Mouse (Mus musculus): ENCODE data around the gene Poc1a. TPM values are rescaled to one million over a fixed set of nuclear protein-coding genes. Genes with fewer than 3 reads are reported as not detected.

Gene Poc1a
- polyA plus RNA-seq, 1 experiment from 2014 or later: 13.4 TPM

DNA sequence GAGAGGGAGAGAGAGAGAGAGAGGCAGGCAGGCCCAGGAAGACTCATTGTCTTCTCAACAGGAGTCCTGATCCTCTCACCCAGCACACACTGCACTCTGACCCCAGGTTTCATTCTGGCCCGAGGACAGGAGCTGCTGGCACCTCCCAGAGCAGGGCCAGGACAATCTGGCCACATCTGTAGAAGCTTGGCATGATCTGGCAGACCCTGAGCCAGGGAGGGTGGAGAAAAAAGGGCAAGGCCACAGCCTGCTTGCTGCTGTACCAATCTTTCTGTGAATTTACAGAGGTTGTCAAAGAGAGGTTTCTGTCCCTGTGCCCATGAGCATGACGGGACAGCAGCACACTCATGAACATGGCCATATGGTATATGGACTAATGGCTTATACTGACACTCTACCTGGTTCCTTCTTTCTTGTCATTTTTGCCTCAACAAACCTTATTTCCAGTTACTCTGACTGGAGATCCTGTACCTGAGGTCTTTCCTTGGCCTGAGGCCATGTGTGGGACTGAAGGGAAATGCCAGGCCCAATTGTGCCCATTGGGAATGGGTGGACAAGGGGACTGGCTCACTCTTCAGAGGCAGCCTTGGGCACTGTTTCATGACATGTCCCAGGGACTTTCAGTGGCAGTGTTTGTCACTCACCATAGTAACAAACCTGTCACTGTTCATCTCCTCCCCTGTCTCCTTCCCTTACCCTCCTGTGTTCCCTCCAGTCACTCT lies 13.8 kb upstream of the Poc1a start:
- WGBS: 55% methylated on average over 2 of the region's 2 CpGs
- H3K27ac ChIP-seq (replicated peaks): no peak overlapping the region
- no peak overlapping the region for H3K4me2 ChIP-seq (replicated peaks)
- H3K36me3 ChIP-seq: no peaks in the 10 kb centered on the region
- H3K4me1 ChIP-seq: peaks cover 11% of the 10 kb centered on the region
- no peak for ATAC-seq (replicated peaks)
- no peak overlapping the region for H3K9ac ChIP-seq (replicated peaks)
- H3K9me3 ChIP-seq: no peaks in the 10 kb centered on the region
- H3K27me3 ChIP-seq: no peaks in the 10 kb centered on the region
- H3K4me3 ChIP-seq: no peak overlapping the region

- 46% methylated on average over 4 of the region's 4 CpGs for WGBS
- no peaks in the 10 kb centered on the region for H3K36me3 ChIP-seq
- no peak for ATAC-seq (replicated peaks)
- H3K27ac ChIP-seq (replicated peaks): no peak overlapping the region
- no peak overlapping the region for H3K4me2 ChIP-seq (replicated peaks)
- peaks cover 11% of the 10 kb centered on the region for H3K4me1 ChIP-seq
- no peaks in the 10 kb centered on the region for H3K27me3 ChIP-seq
- H3K9me3 ChIP-seq: no peaks in the 10 kb centered on the region
- no peak overlapping the region for H3K9ac ChIP-seq (replicated peaks)
- no peak overlapping the region for H3K4me3 ChIP-seq
These were observed 12.4 kb upstream of the Poc1a start for GRCm38 (mm10) chr9:106268421-106268820.

DNA sequence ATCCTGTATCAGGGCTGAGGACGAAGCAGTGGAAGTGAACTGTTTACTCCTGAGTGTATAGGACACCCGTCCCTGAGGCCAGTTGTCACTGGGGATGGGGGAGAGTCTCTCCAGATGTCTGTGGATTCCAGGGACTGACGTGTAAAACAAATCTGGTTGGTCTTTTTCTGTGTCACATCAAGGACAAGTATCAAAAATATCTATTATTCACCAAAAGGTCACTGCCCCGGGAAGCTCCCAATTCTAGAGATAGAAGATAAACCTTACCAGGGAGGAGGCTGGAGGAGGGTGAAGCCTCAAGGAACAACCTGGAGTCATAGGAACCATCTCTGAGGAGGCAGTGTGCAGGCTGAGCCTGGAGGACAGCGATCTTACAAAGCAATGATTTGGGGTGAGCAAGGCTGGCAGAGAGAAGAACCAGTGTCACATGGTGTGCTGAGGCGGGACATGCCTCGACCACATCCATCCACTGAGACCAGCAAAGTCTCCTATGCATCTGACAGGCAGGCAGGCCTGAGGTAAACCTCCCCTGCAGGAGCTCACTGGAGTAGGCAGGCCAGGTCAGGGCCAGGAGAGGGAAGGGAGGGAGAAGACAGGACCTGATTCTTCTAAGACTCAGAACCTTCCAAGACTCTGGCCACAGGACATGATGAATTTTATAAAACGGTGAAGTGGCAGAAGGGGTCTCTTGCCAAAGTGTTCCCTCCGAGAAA lies 11.6 kb upstream of the Poc1a start:
- peak overlapping the region; percentile 59; the same call in 1 of the 2 replicates for H3K27ac ChIP-seq (replicated peaks)
- no peak overlapping the region for H3K4me2 ChIP-seq (replicated peaks)
- H3K4me1 ChIP-seq: peaks cover 11% of the 10 kb centered on the region
- WGBS: 68% methylated on average over 9 of the region's 9 CpGs
- no peak overlapping the region for H3K4me3 ChIP-seq
- H3K9ac ChIP-seq (replicated peaks): no peak overlapping the region
- no peak for ATAC-seq (replicated peaks)
- H3K9me3 ChIP-seq: no peaks in the 10 kb centered on the region
- no peaks in the 10 kb centered on the region for H3K36me3 ChIP-seq
- no peaks in the 10 kb centered on the region for H3K27me3 ChIP-seq

- Histone ChIP-seq H3K9ac (replicated peaks) (no peak overlapping the region), H3K27ac (replicated peaks) (peak overlapping the region; percentile 59), H3K9me3 (no peaks in the 10 kb centered on the region), H3K4me1 (peaks cover 11% of the 10 kb centered on the region), H3K27me3 (no peaks in the 10 kb centered on the region), H3K36me3 (no peaks in the 10 kb centered on the region), H3K4me3 (no peak overlapping the region), H3K4me2 (replicated peaks) (no peak overlapping the region)
- 11% methylated on average over 2 of the region's 2 CpGs for WGBS
- ATAC-seq (replicated peaks): peak; percentile 81
These were observed 11.0 kb upstream of the Poc1a start for GRCm38 (mm10) chr9:106269879-106270278.

GRCm38 (mm10) chr9:106270656-106271055 lies 10.2 kb upstream of the Poc1a start:
- no peaks in the 10 kb centered on the region for H3K9me3 ChIP-seq
- H3K36me3 ChIP-seq: no peaks in the 10 kb centered on the region
- H3K9ac ChIP-seq (replicated peaks): no peak overlapping the region
- no peak for ATAC-seq (replicated peaks)
- no peak overlapping the region for H3K4me3 ChIP-seq
- no peaks in the 10 kb centered on the region for H3K27me3 ChIP-seq
- H3K4me1 ChIP-seq: peaks cover 11% of the 10 kb centered on the region
- no peak overlapping the region for H3K4me2 ChIP-seq (replicated peaks)
- 84% methylated on average over 4 of the region's 4 CpGs for WGBS
- H3K27ac ChIP-seq (replicated peaks): no peak overlapping the region

DNA sequence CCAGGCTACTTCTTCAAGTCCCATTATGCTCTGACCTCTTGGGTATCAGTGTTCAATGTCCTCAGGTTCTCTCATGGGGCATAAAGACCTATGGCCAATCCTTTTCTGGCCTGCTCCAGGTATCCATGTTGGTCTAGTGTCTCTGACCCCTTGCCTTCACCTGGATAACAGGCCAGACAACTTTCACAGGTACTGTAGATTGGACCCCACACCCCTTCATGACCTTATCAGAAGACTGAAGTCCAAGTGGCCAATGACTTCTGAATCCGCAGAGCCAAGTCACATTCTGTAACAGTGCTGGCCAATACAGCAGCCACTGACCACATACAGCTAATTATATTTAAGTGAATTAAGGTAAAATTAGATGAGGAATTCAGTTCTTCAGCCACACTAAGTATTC lies 8.6 kb upstream of the Poc1a start:
- Histone ChIP-seq H3K27me3 (no peaks in the 10 kb centered on the region), H3K4me2 (replicated peaks) (no peak overlapping the region), H3K36me3 (no peaks in the 10 kb centered on the region), H3K9me3 (no peaks in the 10 kb centered on the region), H3K4me3 (no peak overlapping the region), H3K27ac (replicated peaks) (no peak overlapping the region), H3K4me1 (peaks cover 11% of the 10 kb centered on the region), H3K9ac (replicated peaks) (no peak overlapping the region)
- 93% methylated on average over 1 of the region's 1 CpGs for WGBS
- no peak for ATAC-seq (replicated peaks)

- H3K4me1 ChIP-seq: peaks cover 11% of the 10 kb centered on the region
- H3K4me2 ChIP-seq (replicated peaks): no peak overlapping the region
- H3K36me3 ChIP-seq: no peaks in the 10 kb centered on the region
- H3K4me3 ChIP-seq: no peak overlapping the region
- H3K27ac ChIP-seq (replicated peaks): no peak overlapping the region
- 84% methylated on average over 12 of the region's 12 CpGs for WGBS
- no peaks in the 10 kb centered on the region for H3K27me3 ChIP-seq
- no peak overlapping the region for H3K9ac ChIP-seq (replicated peaks)
- H3K9me3 ChIP-seq: no peaks in the 10 kb centered on the region
- ATAC-seq (replicated peaks): no peak
These were observed 7.6 kb upstream of the Poc1a start for GRCm38 (mm10) chr9:106273276-106273675.

GRCm38 (mm10) chr9:106273791-106274190 lies 7.1 kb upstream of the Poc1a start:
- H3K4me2 ChIP-seq (replicated peaks): no peak overlapping the region
- 60% methylated on average over 4 of the region's 4 CpGs for WGBS
- no peak for ATAC-seq (replicated peaks)

DNA sequence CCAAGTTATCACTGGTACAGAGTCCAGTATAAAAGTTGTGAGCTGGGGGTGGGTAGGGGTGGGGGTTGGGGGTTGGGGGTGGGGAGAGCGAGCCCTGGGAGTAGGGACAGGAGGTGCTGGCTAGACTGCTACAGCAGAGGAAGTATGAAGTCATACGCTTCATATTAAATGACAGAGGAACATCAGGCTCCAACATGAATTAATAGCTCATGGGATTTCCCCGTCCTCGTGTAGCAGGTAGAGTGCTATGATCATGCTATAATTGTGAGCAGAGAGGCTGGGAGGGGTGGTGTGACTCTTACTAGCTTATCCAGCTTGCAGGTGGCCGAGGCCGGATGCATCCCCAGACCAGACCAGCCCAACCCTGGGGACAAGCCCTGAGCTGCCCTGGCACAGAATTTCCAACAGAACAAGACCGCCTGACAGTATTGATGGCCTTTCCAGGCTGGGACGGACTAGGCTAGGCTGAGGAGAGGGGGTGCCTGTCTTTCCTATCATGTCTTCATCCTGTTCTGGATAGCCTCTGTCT lies 6.1 kb upstream of the Poc1a start:
- no peak for ATAC-seq (replicated peaks)
- no peaks in the 10 kb centered on the region for H3K9me3 ChIP-seq
- WGBS: 91% methylated on average over 8 of the region's 8 CpGs
- no peak overlapping the region for H3K4me3 ChIP-seq
- H3K27me3 ChIP-seq: no peaks in the 10 kb centered on the region
- H3K9ac ChIP-seq (replicated peaks): no peak overlapping the region
- no peak overlapping the region for H3K27ac ChIP-seq (replicated peaks)
- H3K4me1 ChIP-seq: peaks cover 7% of the 10 kb centered on the region
- H3K36me3 ChIP-seq: no peaks in the 10 kb centered on the region
- no peak overlapping the region for H3K4me2 ChIP-seq (replicated peaks)

More at GRCm38 (mm10) chr9:106273791-106274190, 7.1 kb upstream of the Poc1a start:
- Histone ChIP-seq H3K4me3 (no peak overlapping the region), H3K27ac (replicated peaks) (no peak overlapping the region), H3K4me1 (peaks cover 11% of the 10 kb centered on the region), H3K36me3 (no peaks in the 10 kb centered on the region), H3K9me3 (no peaks in the 10 kb centered on the region), H3K9ac (replicated peaks) (no peak overlapping the region), H3K27me3 (no peaks in the 10 kb centered on the region)

- H3K27ac ChIP-seq (replicated peaks): no peak overlapping the region
- no peak for ATAC-seq (replicated peaks)
- no peak overlapping the region for H3K4me2 ChIP-seq (replicated peaks)
- WGBS: 83% methylated on average over 1 of the region's 1 CpGs
- peaks cover 5% of the 10 kb centered on the region for H3K4me1 ChIP-seq
- no peaks in the 10 kb centered on the region for H3K36me3 ChIP-seq
- H3K27me3 ChIP-seq: no peaks in the 10 kb centered on the region
- H3K9me3 ChIP-seq: no peaks in the 10 kb centered on the region
- H3K4me3 ChIP-seq: no peak overlapping the region
- no peak overlapping the region for H3K9ac ChIP-seq (replicated peaks)
These were observed 5.1 kb upstream of the Poc1a start for GRCm38 (mm10) chr9:106275806-106276205.

- peak overlapping the region; percentile 54 for H3K4me3 ChIP-seq
- H3K36me3 ChIP-seq: no peaks in the 10 kb centered on the region
- peaks cover 15% of the 10 kb centered on the region for H3K4me1 ChIP-seq
- H3K9ac ChIP-seq (replicated peaks): peak overlapping the region; percentile 57
- under 1% methylated on average over 14 of the region's 14 CpGs for WGBS
- peak overlapping the region; percentile 68 for H3K27ac ChIP-seq (replicated peaks)
- H3K9me3 ChIP-seq: no peaks in the 10 kb centered on the region
- peak overlapping the region; percentile 95 for H3K4me2 ChIP-seq (replicated peaks)
- ATAC-seq (replicated peaks): peak; percentile 49
- no peaks in the 10 kb centered on the region for H3K27me3 ChIP-seq
These were observed 475 bp upstream of the Poc1a start for GRCm38 (mm10) chr9:106280386-106280785.

GRCm38 (mm10) chr9:106282024-106282423 lies 1.2 kb downstream of the Poc1a start:
- Histone ChIP-seq H3K27me3 (no peaks in the 10 kb centered on the region), H3K36me3 (no peaks in the 10 kb centered on the region), H3K4me3 (peak overlapping the region; percentile 54; the same call in 1 of the 2 replicates), H3K9me3 (no peaks in the 10 kb centered on the region), H3K27ac (replicated peaks) (no peak overlapping the region), H3K9ac (replicated peaks) (no peak overlapping the region), H3K4me2 (replicated peaks) (peak overlapping the region; percentile 95), H3K4me1 (peaks cover 15% of the 10 kb centered on the region)
- 76% methylated on average over 3 of the region's 3 CpGs for WGBS
- no peak for ATAC-seq (replicated peaks)
